Mouse (Mus musculus) G1E (cell line): ENCODE measurements around the gene Pcdh20.

Source experiments
- CTCF ChIP-seq: IDR thresholded peaks from 2 replicates; pipeline ENCODE4 v1.5.1; 2012; ENCODE audit warnings: low read depth, low read length, inconsistent platforms, mixed read lengths
- POLR2AphosphoS5 ChIP-seq: IDR thresholded peaks from 2 replicates; pipeline ENCODE4 v1.6.1; 2012; ENCODE audit warnings: low read depth, low read length, inconsistent platforms; ENCODE audit not compliant: insufficient replicate concordance
- TAL1 ChIP-seq: conservative IDR thresholded peaks from 2 replicates; pipeline ENCODE4 v1.6.1; 2012; ENCODE audit warnings: low read depth, low read length, inconsistent platforms, mixed read lengths

- TF ChIP-seq CTCF: no peak
- TF ChIP-seq POLR2AphosphoS5: no peak
- TF ChIP-seq TAL1: no peak
These were observed 1.2 kb downstream of the Pcdh20 start for GRCm38 (mm10) chr14:88469956-88470355.
